ENCODE assay signal across 14 mouse cellular contexts in genomic region chr7:77303935-77304334, GRCm38 (mm10).
DNase-seq lines count a peak whose midpoint lies in the region; ATAC-seq lines count a peak whose summit lies in the region.
"Had no signal": no experiment of that assay in that cellular context is flagged by ENCODE, and none has a peak within 500 bp of the region (broad histone marks: within the 10 kb centered on the region; RNA-seq: fewer than 3 reads in every experiment).

No protein-coding gene starts in this region.

- H3K4me1 ChIP-seq in intestine, embryonic 14.5 days (replicated peaks; ENCODE audit: control insufficient read depth, insufficient read depth, low read length): no peaks in the 10 kb centered on the region
- no peaks in the 10 kb centered on the region for H3K4me1 ChIP-seq in intestine, embryonic 16.5 days (ENCODE audit: control insufficient read depth, insufficient read depth, low read length)
- H3K4me1 ChIP-seq in embryonic facial prominence, embryonic 13.5 days: 0 out of 2 replicates have a peak, but pooled peaks cover 3% of the 10 kb centered on the region
- H3K4me1 ChIP-seq in hindbrain, embryonic 16.5 days (ENCODE audit: control insufficient read depth, insufficient read depth, low read depth, low read length): no peaks in the 10 kb centered on the region
- H3K4me1 ChIP-seq: liver, embryonic 15.5 days had no signal

- peak overlapping the region; percentile 22; the same call in 1 of the 2 replicates for H3K4me2 ChIP-seq in intestine, embryonic 14.5 days (ENCODE audit: low read length)
- H3K4me2 ChIP-seq in intestine, embryonic 16.5 days (ENCODE audit: low read depth, low read length): no peak overlapping the region
- H3K4me2 ChIP-seq in embryonic facial prominence, embryonic 13.5 days: peak overlapping the region; percentile 31
- H3K4me2 ChIP-seq in hindbrain, embryonic 16.5 days (ENCODE audit: low read length): peak overlapping the region; percentile 38
- H3K4me2 ChIP-seq: liver, embryonic 15.5 days had no signal

- WGBS in intestine, embryonic 14.5 days: 13% methylated on average over 11 of the region's 11 CpGs
- 21% methylated on average over 5 of the region's 11 CpGs for WGBS in intestine, embryonic 16.5 days
- 12% methylated on average over 7 of the region's 11 CpGs for WGBS in embryonic facial prominence, embryonic 13.5 days
- whole genome bisulfite sequencing in hindbrain, embryonic 16.5 days: 10% methylated on average over 11 of the region's 11 CpGs

- no peaks in the 10 kb centered on the region for H3K36me3 ChIP-seq in intestine, embryonic 14.5 days (ENCODE audit: control insufficient read depth, insufficient read depth, low read length)
- no peaks in the 10 kb centered on the region for H3K36me3 ChIP-seq in intestine, embryonic 16.5 days (ENCODE audit: control insufficient read depth, insufficient read depth, low read length)
- H3K36me3 ChIP-seq in embryonic facial prominence, embryonic 13.5 days: no peaks in the 10 kb centered on the region
- no peaks in the 10 kb centered on the region for H3K36me3 ChIP-seq in hindbrain, embryonic 16.5 days (ENCODE audit: control insufficient read depth, insufficient read depth, low read length)
- H3K36me3 ChIP-seq: liver, embryonic 15.5 days had no signal

- H3K4me3 ChIP-seq in intestine, embryonic 14.5 days (ENCODE audit: low read depth, low read length): no peak overlapping the region
- H3K4me3 ChIP-seq in intestine, embryonic 16.5 days (ENCODE audit: low read length): no peak overlapping the region
- H3K4me3 ChIP-seq in embryonic facial prominence, embryonic 13.5 days: no peak overlapping the region
- no peak overlapping the region for H3K4me3 ChIP-seq in hindbrain, embryonic 16.5 days (ENCODE audit: low read length)
- H3K4me3 ChIP-seq: liver, embryonic 15.5 days had no signal

- no peak overlapping the region for H3K27ac ChIP-seq in intestine, embryonic 14.5 days (ENCODE audit: low read depth)
- H3K27ac ChIP-seq in intestine, embryonic 16.5 days (ENCODE audit: low read length): no peak overlapping the region
- no peak overlapping the region for H3K27ac ChIP-seq in embryonic facial prominence, embryonic 13.5 days
- H3K27ac ChIP-seq in hindbrain, embryonic 16.5 days (ENCODE audit: low read depth, low read length): no peak overlapping the region
- H3K27ac ChIP-seq: liver, embryonic 15.5 days had no signal

- no peaks in the 10 kb centered on the region for H3K9me3 ChIP-seq in intestine, embryonic 14.5 days (ENCODE audit: control insufficient read depth, low read length)
- no peaks in the 10 kb centered on the region for H3K9me3 ChIP-seq in intestine, embryonic 16.5 days (ENCODE audit: control insufficient read depth, low read length)
- no peaks in the 10 kb centered on the region for H3K9me3 ChIP-seq in embryonic facial prominence, embryonic 13.5 days
- H3K9me3 ChIP-seq in hindbrain, embryonic 16.5 days (ENCODE audit: control insufficient read depth, low read length): no peaks in the 10 kb centered on the region
- H3K9me3 ChIP-seq: liver, embryonic 15.5 days had no signal

- H3K27me3 ChIP-seq in intestine, embryonic 14.5 days (replicated peaks; ENCODE audit: control insufficient read depth, insufficient read depth, low read length): no peaks in the 10 kb centered on the region
- H3K27me3 ChIP-seq in intestine, embryonic 16.5 days (replicated peaks; ENCODE audit: control insufficient read depth, insufficient read depth, low read length): no peaks in the 10 kb centered on the region
- no peaks in the 10 kb centered on the region for H3K27me3 ChIP-seq in embryonic facial prominence, embryonic 13.5 days
- H3K27me3 ChIP-seq in hindbrain, embryonic 16.5 days (replicated peaks; ENCODE audit: control insufficient read depth, insufficient read depth, low read length): no peaks in the 10 kb centered on the region
- H3K27me3 ChIP-seq: liver, embryonic 15.5 days had no signal

- no peak for ATAC-seq in intestine, embryonic 14.5 days (replicated peaks; ENCODE audit: low FRiP score, low TSS enrichment, low read depth)
- no peak for ATAC-seq in intestine, embryonic 16.5 days
- ATAC-seq in embryonic facial prominence, embryonic 13.5 days (ENCODE audit: insufficient number of reproducible peaks, insufficient read depth, low FRiP score, low TSS enrichment, low read depth): no peak
- ATAC-seq in hindbrain, embryonic 16.5 days: no peak
- ATAC-seq in frontal cortex, adult (ENCODE audit: low TSS enrichment): no peak

- no peak for DNase-seq in intestine, embryonic 14.5 days (ENCODE audit: low spot score)
- peak; percentile 90 for DNase-seq in R1 (ENCODE audit: low read depth, low spot score)
- DNase-seq in urinary bladder, adult 18-20 months (ENCODE audit: low spot score in 2 of 2): no peak
- no peak for DNase-seq in right cerebral cortex, postnatal 36 days (ENCODE audit: low spot score in 2 of 2)
- DNase-seq: adrenal gland, adult 2 months; cerebellum, adult 9-10 months; gastrocnemius, postnatal 14 days; spleen, adult 18-20 months; thymus, postnatal 4 days had no signal

- H3K9ac ChIP-seq in intestine, embryonic 14.5 days (ENCODE audit: low read length): no peak overlapping the region
- H3K9ac ChIP-seq in intestine, embryonic 16.5 days (ENCODE audit: low read depth, low read length): no peak overlapping the region
- H3K9ac ChIP-seq in embryonic facial prominence, embryonic 13.5 days: no peak overlapping the region
- no peak overlapping the region for H3K9ac ChIP-seq in hindbrain, embryonic 16.5 days (ENCODE audit: low read depth, low read length)
- H3K9ac ChIP-seq: liver, embryonic 15.5 days had no signal
